Mouse (Mus musculus): ENCODE results near the gene Armc2.

The Armc2 gene

DNA sequence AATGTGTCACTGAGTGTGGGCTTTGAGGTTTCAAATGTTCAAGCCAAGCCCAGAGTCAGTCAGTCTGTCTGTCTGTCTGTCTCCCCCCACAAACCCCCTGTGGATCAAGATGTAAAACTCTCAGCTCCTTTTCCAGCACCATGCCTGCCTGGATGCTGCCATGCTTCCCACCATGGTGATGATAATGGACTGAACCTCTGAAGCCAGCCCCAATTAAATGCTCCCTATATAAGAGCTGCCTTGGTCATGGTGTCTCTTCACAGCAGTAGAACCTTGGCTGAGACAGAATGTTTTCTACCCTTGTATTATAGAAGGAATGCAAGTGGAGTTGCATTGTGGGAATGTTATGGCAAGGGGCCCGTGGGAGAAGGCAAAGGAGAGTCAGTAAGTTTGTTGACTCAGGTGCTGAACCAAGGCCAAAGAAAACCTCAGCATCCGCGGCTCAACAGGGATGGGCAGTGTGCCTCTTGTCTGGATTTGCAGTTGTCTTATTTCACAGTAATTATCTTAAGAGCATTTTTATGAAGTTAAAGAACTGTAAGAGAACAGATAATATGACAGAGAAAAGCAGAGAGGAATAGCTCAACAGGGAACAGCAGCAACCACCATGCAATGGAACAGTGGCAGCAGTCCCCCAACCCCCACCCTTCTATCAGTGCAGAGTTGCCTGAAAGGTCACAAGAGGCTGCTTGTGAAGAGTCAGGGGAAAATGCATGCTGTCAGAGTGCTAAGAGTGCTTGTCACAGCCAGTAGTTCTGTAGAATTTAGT, 152.0 kb downstream of the Armc2 start:
- no peak for DNase-seq (ENCODE audit: low spot score in 2 of 2)
